Mouse (Mus musculus) olfactory bulb, adult 2 months (tissue): ENCODE measurements around the gene Rabep2.

Experiments used
- CTCF ChIP-seq: fragments of 200-500 bp; IDR thresholded peaks from 2 replicates; pipeline ENCODE4 v1.5.1; 2012; ENCODE audit warnings: low read depth, mild to moderate bottlenecking, low read length, moderate library complexity; ENCODE audit not compliant: insufficient read depth
- POLR2A ChIP-seq: fragments of 200-500 bp; IDR thresholded peaks from 2 replicates; pipeline ENCODE4 v1.6.1; 2012; ENCODE audit warnings: mild to moderate bottlenecking, low read depth, low read length, moderate library complexity; ENCODE audit not compliant: insufficient read depth

- TF ChIP-seq CTCF: no peak
- no peak for TF ChIP-seq POLR2A
These were observed 17.5 kb upstream of the Rabep2 start for GRCm38 (mm10) chr7:126411061-126411460.
